Mouse (Mus musculus): Measurements from ENCODE around the gene Fcgr2b.
A peak's percentile ranks its signal among the peaks of the same experiment; 100 is the strongest.
"Not testable (repeated sequence)": the region's sequence is repeated elsewhere in the genome, so short reads cannot be mapped to it uniquely, and the experiment has no call there.

The Fcgr2b gene

GRCm38 (mm10) chr1:170975751-170976161, 591 bp downstream of the Fcgr2b start:
- DNase-seq (ENCODE audit: low read depth): no peak

DNA sequence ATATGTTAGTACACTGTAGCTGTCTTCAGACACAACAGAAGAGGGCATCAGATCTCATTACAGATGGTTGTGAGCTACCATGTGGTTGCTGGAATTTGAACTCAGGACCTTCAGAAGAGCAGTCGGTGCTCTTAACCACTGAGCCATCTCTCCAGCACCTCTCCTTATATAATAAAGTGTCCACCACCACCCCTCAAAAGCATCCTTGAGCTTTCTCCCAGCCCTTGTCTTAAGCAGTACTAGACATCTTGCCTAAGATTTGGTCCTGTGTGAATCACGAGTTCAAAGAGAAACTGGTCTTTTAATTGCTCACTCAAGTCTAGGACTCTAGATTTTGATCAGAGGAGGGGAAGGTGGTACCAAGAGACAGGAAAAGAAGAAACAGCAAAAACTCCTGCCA, 997 bp downstream of the Fcgr2b start:
- DNase-seq (ENCODE audit: low read depth): not testable (repeated sequence)

- DNase-seq (ENCODE audit: low read depth): no peak
Measured at GRCm38 (mm10) chr1:170974736-170975135, 1.6 kb downstream of the Fcgr2b start.

DNA sequence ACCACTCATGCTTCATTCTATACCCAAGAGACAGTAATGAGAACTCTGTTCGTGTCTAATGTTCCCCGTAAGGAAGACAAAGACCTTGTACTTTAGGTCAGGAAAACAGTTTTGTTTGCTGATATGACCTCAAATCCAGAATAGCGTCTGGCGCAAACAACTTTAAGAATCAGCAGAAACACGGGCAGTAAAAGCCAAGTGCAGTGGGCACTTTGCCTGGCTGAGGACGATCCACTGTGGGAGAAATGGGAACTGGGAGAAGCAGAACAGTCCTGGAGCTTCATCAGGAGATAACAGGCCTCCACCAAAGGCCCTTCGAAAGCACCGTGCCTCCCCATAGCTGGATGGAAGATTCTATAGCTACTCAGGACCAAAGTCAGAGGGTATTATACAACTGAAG, 2.2 kb downstream of the Fcgr2b start:
- no peak for DNase-seq (ENCODE audit: low read depth)

GRCm38 (mm10) chr1:170972936-170973335, 3.4 kb downstream of the Fcgr2b start:
- DNase-seq (ENCODE audit: low read depth): no peak

DNA sequence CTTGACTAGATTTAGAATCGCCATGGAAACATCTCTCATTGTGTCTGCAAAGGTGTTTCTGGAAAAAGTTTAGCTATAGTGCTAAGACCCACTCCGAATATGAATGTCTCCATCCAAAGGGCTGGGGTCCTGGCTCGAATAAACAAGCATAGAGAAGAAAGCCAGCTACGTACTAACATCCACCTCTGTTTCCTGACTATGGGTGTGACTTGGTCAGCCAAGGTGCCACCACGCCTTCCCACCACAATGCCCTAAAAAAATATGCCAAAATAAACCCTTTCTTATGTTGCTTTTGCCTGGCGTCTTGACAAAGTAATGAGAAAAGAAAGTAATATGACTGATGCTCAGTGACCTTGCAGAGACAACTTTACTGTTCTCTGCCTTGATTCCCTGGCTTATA, 3.9 kb downstream of the Fcgr2b start:
- no peak for DNase-seq (ENCODE audit: low read depth)

DNA sequence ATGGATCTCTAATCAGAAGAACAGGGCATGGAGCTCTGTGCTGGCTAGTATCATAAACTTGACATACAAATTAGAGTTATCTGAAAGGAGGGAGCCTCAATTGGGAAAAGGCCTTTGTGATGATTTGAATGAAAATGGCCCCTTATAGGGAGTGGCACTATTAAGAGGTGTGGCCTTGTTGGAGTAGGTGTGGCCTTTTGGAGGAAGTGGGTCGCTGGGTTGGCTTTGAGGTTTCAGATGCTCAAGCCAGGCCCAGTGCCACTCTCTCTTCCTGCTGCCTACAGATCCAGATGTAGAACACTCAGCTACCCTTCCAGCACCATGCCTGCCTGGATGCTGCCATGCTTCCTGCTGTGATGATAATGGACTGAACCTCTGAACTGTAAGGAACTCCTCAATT, 7.8 kb downstream of the Fcgr2b start:
- no peak for DNase-seq (ENCODE audit: low read depth)

- no peak for DNase-seq (ENCODE audit: low read depth)
Measured at GRCm38 (mm10) chr1:170967581-170967980, 8.8 kb downstream of the Fcgr2b start.

- DNase-seq (ENCODE audit: low read depth): no peak
Measured at GRCm38 (mm10) chr1:170963087-170963486, 13.3 kb downstream of the Fcgr2b start.

GRCm38 (mm10) chr1:170962301-170962700, 14.0 kb downstream of the Fcgr2b start:
- DNase-seq (ENCODE audit: low read depth): no peak

DNA sequence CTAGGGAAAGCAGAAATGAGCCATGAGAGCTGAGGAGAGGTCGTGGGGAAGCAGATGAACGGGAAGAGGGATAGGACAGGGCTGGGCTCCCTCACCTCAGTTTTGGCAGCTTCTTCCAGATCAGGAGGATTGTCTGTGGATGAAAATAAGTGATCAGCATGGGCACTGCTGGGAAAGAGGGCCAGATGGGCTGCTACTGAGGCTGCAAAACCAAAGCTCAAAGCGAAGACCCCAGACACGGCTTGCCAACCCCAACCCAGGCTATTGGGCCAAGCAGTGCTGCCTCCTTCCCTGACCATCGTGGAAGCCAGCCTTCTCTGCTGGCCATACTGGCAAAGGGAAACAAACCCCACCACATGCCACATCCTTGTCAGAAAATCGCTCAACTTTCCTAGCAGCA, 15.2 kb downstream of the Fcgr2b start:
- no peak for DNase-seq (ENCODE audit: low read depth)

- no peak for DNase-seq (ENCODE audit: low read depth)
Measured at GRCm38 (mm10) chr1:170959791-170960190, 16.6 kb downstream of the Fcgr2b start.

GRCm38 (mm10) chr1:170958225-170958624, 18.1 kb downstream of the Fcgr2b start:
- no peak for DNase-seq (ENCODE audit: low read depth)

DNA sequence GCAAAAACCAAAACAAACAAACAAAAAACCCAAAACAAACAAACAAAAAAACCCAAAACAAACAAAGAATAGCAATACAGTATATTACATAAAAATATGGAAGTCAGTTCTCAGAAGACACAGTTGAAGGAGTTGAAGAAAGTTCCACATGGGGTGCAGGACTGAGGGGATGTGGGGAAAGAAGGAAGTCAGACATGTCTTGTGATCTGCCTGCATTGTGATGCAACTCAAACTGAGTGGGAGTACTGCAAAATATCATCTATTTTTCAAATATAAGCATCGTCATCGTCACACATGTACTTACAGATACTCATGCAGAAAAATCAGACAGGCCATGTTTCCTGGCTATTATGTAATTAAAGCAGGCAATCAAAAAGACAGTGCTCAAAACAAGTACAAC, 23.2 kb downstream of the Fcgr2b start:
- DNase-seq (ENCODE audit: low read depth): no peak

DNA sequence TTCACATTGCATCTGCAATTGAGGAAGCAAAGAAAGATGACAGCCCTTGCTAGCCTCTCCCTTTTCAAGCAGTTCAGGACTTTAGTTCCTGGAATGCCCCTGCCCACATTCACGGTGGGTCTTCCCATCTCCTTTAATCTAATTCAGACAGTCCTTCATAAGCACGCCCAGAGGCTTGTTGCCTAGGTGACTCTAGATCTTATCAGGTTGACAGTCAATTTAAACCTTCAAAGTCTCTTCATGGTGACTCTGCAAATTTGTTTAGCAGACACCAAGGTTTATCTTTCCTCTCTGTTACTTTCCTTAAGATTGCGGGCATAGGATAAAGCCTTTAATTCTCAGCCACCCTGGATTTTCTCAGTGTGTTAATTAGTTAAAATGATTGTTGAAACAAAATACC, 25.6 kb downstream of the Fcgr2b start:
- peak; percentile 32 for DNase-seq (ENCODE audit: low read depth)

DNA sequence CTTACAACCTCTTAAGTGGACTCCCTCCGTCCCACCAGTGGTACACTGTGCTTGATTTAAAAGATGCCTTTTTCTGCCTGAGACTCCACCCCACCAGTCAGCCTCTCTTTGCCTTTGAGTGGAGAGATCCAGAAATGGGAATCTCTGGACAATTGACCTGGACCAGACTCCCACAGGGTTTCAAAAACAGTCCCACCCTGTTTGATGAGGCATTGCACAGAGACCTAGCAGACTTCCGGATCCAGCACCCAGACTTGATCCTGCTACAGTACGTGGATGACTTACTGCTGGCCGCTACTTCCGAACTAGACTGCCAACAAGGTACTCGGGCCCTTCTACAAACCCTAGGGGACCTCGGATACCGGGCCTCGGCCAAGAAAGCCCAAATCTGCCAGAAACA, 31.4 kb downstream of the Fcgr2b start:
- DNase-seq (ENCODE audit: low read depth): not testable (repeated sequence)

DNA sequence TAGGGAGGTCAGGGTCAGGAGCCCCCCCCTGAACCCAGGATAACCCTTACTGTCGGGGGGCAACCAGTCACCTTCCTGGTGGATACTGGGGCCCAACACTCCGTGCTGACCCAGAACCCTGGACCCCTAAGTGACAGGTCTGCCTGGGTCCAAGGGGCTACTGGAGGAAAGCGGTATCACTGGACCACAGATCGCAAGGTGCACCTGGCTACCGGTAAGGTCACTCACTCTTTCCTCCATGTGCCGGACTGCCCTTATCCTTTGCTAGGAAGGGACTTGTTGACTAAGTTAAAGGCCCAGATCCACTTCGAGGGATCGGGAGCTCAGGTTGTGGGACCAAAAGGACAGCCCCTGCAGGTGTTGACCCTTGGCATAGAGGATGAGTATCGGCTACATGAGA, 32.2 kb downstream of the Fcgr2b start:
- DNase-seq (ENCODE audit: low read depth): not testable (repeated sequence)

GRCm38 (mm10) chr1:170939255-170939654, 37.1 kb downstream of the Fcgr2b start:
- DNase-seq (ENCODE audit: low read depth): no peak

- no peak for DNase-seq (ENCODE audit: low read depth)
Measured at GRCm38 (mm10) chr1:170934383-170934782, 42.0 kb downstream of the Fcgr2b start.

GRCm38 (mm10) chr1:170933940-170934339, 42.4 kb downstream of the Fcgr2b start:
- DNase-seq (ENCODE audit: low read depth): no peak

- DNase-seq (ENCODE audit: low read depth): no peak
Measured at GRCm38 (mm10) chr1:170933386-170933920, 42.9 kb downstream of the Fcgr2b start.

DNA sequence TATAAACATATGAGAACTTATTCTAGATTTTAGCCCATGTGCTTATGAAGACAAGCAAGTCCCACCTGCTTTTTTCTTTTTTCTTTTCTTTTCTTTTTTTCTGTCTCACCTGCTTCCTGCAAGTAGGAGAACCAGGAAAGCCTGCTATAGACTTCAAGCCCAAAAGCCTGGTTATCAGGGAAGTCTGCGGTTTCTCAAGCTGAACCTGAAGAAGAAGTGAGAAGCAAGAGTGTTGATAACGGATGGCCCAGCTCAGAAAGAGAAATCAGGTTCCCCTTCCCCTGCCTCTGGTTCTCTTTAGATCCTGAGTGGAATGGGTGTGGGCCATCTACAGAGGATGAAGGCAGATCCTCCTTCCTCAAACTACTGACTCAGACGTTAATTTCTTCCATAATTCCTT, 44.3 kb downstream of the Fcgr2b start:
- no peak for DNase-seq (ENCODE audit: low read depth)

GRCm38 (mm10) chr1:170929245-170929644, 47.1 kb downstream of the Fcgr2b start:
- DNase-seq (ENCODE audit: low read depth): no peak

DNA sequence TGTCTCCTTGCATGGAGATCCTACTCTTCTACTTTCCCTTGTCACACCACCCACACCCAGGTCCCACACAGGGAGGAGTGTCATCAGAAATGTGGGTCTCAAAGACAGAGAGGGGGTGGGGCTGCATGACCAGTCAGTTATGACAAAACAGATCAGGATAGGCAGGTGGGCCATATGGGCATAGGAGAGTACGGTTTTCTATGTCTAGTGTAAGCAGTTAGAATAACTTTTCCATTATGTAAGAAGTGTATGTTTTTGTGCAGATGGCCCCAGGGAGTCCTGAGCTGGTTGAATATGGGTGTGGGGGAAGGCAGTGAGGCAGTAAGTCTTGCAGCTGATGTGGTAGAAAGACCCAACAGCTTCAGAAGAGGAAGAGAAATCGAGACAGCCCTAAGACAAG, 47.9 kb downstream of the Fcgr2b start:
- no peak for DNase-seq (ENCODE audit: low read depth)

GRCm38 (mm10) chr1:170927378-170927777, 49.0 kb downstream of the Fcgr2b start, which contains the start of gene Fcrla:
Fcrla (minus strand) TSS chr1:170927583.
- DNase-seq (ENCODE audit: low read depth): no peak

All from induced T-regulatory cell, adult 2 months (primary cell).